Mouse (Mus musculus) right cerebral cortex, postnatal 14 days (tissue): Measurements from ENCODE around the gene Atp1b2.

Experiments used
- DNase-seq: peaks from one replicate; pipeline ENCODE4 v3.0.0; 2022

The Atp1b2 gene

DNA sequence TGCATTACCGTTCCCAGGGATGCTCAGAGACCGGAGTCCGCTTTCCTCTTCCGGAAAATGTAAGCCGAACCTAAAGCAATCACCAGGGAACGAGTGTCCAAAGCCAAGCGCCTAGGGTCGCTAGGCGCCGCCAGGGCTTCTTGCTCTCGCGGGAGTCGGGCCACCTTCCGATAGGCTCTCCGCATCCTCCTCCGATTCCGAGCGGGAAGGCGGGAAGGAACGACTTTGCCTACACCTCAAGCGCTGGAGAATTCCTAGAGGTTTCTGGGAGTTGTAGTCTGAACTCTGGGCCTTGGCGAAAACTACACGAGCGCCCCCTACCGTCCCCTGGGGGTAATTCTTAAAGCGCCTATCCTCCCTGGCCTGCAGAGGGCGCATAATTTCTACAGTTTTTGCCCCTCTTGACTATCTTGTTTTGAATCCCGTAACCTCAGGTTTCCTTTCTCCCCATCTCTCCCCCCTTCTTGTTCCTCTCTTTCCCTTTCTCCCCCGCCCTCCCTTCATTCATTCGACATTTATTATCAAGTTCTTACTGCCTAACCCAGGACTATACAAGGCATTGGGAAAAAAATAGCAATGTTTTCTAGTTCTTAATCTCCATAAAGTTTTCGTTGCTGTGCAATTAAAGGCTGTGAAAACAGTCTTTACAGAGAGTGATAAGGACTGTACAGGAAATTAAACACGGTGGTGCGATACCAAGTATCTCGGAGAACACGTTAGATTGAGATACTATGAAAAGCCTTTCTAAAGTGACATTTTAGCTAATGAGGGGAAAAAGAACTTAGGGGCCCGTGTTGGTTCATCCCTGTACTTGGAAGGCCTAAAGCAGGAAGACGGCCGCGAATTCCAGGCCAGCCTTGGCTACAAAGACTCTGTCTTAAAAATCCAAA lies 26.4 kb downstream of the Atp1b2 start:
- DNase-seq = peak; percentile 93

DNA sequence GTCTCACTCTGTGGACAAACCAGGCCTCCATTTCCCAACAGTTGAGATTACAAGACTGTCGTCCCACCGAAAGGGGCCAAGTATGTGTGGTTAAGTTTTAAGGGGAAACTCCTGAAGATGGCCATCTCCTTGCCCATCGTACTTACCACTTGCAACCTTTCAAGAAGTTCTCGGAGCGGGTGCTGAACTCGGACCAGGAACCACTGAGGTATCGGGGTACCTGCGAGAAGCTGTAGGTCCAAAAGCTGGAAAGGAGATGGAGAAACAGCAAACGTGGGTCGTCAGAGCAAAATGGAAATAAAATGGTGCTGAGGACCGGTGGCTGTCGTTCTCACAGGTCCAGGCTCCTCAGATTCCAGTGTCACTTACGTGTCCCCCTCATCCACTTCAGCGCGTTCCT lies 27.4 kb downstream of the Atp1b2 start:
- no peak for DNase-seq

DNA sequence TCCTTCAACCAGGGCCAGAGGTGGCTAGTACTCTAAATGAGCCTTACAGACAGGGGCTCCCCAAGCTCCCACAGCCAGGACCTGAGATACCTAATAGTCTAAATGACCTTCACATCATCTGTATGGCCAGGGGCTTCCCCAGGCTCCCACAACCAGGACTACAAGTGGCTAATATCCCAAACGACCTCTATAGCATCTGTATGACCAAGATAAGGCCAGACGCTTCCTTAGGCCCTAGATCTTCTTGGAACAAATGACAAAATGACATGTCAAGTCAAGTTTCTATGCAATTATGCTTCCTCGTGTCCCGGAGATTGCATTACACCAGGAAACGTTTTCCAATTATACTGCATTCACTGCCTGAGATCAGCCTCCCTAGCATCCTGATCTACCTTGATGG lies 29.4 kb downstream of the Atp1b2 start:
- DNase-seq = no peak

DNA sequence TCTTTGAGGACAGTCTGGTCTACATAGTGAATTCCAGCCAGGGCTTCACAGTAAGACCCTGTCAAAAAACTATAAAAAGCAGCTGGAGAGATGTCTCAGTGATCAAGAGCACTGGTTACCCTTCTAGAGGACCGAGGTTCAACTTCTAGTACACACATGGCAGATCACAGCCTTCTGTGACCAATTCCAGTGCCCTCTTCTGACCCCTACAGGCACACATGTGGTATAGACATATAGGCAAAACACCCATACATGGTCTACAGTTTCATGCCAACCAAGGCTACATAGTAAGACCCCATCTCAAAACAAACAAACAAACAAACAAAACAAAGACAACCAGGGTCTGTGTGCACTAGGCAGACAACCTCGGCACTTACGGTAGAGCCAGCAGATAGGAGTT lies 30.5 kb downstream of the Atp1b2 start:
- no peak for DNase-seq

DNA sequence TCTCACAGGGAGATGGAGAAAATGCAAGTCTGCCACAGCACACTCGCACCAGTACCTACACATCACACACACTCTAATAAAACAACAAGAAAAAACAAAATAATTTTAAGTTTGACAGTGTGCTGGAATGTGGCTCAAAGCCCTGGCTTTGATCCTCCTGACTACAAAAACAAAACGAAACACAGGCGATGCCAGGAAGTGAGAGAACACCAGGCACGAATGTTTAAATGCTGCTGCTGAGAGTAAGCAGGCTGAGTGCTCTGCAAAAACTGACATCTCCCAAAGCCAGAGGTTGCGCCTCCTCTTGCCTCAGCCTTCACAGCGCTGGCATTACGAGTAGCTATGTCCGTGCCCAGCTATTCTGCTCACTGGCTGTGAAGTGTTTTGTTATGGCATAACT lies 40.6 kb downstream of the Atp1b2 start:
- no peak for DNase-seq

DNA sequence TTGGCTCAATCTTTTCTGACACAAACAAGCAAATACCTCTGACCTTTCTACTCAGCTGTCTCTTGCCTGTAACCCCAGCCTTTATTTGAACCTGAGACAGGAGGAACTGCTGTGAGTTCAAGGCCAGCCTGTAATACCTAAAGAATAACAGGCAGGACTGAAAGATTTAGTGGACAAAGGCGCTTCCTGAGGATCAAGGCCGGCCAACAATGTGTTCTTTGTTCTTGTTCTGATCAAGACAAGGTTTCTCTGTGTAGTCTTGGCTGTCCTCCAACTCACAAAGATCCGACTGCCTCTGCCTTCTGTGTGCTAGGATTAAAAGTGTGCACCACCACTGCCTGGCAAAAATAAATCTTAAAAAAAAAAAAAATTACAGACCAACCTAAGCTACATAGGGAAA lies 41.4 kb downstream of the Atp1b2 start:
- no peak for DNase-seq

DNA sequence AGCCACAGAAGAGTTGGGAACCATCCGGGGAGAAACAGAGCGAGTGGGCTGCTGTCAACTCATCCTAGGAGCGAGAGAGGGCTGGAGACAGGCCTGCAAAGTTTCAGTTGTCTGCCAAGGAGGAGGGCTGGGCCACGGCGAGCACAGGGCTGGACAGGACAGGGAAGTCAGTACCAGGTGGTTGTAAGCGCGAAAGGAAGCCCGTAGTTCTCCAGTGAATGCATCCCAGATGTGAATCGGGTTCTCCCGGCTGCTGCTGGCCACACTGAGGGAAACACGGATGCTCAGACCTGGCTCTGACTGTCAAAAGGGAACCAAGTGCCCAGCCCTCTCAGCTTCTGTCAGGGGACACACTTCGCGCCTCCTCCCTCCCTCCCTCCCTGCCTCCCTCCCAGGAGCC lies 42.4 kb downstream of the Atp1b2 start:
- no peak for DNase-seq

DNA sequence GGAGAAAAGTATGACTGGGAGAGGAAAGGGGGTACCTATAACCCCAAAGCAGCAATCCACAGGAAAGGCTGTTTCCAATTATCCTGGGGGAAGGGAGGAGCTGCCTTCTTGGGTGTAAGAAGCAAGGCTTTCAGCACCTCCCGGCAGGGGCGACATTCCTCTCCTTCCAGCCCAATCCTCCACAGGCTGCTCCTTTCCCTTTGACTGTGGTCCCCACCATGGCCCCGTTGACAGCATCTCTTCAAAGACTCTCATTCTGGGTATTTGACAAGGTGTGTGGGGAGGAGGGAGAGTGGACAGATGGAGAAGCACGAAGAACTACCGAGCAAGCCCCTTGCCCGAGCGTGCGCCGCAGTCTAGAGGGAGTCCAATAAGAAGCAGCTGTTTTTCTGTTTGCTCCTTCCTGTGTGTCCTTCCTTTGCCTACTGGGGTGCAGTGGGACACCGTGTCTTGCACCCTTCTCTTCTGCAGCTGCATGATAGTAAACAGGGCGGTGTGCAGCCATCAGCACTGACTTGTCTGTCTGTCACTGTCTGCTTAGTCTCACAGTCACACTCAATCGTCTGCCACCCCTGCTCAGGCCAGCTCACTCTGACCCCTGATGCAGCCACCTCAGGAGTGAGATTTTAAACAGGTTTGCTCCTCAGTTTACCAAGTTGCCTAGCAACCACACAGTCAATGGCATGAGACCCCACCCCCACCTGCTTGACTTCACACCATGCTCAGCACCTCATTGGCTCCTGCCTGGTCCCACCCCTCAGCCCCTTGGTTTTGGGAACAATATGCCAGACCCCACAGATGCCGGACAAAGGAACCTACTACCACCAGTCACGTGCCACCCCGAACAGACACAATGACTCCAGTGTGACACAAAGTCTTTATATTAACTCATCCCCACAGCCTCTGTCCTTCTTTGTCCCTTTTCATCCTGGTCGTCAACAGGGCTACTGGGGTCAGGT lies 44.6 kb downstream of the Atp1b2 start:
- DNase-seq = no peak

DNA sequence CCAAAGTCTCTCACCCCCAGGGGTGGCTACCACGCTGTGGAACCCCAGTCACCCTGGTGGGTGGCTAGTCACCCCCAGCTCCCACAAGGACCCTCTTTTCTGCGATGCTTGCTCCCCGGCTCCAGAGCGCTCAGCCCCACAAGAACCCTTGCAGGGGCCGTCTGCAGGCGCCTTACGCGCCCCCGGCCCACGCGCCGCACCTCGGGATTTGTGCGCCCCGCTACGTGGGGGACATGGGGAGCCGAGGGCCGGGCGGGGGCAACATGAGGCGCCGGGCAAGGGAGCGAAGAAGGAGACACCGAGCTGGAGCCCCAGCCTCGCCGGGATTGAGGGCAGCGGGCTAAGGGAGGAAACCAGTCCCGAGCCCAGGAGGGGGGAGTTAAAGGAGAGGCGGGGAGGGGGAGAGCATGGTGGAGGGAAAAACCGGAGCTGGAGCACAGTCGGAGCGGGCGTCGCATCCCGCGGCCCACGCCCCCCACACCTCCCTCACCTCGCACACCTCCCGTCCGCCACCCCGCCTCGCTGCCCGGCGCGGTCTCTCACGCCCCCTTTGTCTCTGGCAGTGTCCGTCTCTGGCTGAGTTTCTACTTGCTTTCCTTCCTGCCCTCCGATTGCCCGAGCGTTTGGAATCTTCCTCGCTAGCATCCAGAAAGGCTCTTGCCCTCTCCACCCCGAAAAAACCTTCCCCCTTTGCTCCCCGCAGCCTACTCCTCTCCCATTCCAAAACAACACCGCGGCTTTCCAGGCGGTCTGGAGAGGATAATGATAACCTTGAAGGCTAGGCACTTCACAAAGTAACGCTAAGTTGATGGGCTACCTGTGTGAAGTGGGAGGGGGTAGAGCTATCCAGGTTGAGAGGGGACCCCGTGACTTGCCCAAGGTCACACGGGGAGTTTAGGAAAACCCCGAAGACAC lies 45.6 kb downstream of the Atp1b2 start, which contains the start of gene Efnb3:
Efnb3 (minus strand) TSS at position 355 of the 915 bp plus-strand sequence.
- peak; percentile 63 for DNase-seq

DNA sequence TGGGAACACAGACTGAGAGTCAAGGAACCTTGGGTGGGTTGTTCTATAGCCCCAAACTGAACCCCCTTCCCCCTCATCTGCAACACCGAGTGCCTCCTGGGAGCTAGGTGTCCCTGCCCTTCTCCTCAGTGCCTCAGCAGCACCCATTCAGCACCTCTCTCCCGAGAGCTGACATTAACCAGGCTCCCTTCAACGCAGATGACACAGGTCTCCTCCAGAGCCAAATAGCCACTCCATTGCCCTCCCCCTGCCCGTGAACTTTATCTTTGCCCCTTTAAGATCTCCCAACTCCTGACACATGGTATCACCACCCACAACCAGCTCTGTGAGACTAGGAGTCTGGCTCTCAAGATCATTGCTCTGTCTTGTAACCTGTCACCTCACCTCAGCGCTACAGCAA lies 46.6 kb downstream of the Atp1b2 start:
- DNase-seq = no peak

DNA sequence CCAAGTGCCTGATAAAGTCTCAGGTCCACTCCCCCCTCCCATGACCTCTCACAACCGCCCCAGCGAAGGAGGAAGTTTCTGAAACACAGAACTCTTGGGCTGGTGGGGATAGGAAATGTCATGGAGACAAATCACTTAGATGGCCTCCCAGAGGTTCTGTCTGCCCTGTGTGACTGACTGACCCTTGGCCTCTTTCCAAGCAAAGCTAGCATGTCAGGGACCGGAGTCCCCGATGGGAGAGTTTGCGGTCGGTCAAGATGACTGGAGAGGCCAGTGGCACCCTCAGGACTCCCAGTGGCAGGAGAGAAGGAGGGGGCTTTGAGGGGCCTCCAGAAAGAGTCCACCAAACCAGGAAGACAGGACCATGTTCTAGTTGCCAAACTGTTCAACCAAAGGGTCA lies 47.0 kb downstream of the Atp1b2 start:
- DNase-seq = no peak

DNA sequence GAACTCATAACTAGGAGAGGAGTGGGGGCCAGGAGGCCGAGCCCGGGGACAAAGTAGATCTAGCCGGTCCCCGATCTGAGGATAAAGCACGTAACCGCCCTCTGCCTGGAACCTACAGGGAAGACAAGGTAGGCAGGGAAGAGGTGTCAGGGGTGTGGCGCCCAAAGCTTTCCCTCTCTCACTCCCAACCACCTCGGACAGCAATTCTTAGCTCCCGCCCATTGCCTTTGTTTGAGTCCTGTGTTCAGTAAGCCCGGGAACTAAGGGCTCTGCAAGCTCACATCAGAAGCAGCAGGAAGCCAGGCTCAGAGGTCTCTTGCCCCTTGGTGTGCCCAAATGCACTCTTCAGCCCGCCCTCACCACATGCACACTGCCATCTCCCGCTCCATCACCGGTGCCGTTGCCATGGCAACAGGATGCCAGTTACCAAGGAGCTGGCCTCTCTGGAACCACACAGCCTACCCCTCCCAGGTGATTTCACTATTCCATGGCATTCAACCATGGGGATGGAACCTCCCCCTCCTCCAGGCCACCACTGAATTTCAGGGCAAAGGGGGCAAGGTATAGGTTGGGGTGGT lies 48.3 kb downstream of the Atp1b2 start:
- DNase-seq = peak; percentile 66

DNA sequence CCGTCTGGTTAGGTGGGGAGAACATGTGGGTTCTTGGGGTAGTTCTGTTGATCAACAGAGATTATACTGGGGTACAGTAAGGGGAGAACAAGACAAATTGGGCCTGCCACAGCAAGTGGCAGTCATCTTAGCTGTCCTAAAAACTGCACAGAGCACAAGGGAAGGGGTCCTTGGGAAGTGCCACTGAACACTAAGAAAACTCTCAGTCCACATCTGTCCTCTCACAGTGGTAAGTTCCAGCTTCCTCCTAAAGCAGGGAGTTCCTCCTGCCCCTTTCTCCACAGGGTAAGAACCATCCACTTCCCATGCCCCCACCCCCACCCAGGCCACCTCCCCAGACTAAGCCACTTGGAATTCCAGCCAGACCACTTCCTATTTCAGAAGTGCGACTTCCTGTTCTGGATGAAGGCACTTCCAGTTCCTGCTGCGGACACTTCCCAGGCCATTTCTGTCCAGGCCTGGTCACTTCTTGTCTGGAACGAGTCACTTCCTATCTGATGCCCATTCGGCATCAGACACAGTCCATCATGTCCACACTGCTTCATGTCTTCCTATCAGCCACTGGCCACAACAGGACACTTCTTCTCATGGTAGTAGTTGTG lies 51.1 kb downstream of the Atp1b2 start:
- no peak for DNase-seq

DNA sequence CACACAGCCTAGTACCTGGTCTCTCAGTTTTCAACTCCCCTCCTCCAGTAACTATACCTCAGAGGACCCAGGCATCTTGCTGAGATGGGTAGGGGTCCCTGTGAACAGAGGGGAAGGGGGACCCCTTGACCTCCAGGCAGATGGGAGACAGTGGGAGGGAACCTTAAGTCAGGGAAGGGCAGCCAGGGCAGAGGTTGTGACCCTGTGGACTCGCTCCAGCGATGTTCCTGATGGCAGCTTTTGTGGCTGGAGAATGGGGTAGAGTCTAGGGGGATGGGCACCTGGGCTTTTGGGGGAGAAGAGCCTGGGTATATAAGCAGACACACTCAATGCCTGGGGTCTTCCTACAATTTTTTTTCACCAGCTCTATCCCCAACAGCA lies 52.4 kb downstream of the Atp1b2 start:
- DNase-seq = no peak

DNA sequence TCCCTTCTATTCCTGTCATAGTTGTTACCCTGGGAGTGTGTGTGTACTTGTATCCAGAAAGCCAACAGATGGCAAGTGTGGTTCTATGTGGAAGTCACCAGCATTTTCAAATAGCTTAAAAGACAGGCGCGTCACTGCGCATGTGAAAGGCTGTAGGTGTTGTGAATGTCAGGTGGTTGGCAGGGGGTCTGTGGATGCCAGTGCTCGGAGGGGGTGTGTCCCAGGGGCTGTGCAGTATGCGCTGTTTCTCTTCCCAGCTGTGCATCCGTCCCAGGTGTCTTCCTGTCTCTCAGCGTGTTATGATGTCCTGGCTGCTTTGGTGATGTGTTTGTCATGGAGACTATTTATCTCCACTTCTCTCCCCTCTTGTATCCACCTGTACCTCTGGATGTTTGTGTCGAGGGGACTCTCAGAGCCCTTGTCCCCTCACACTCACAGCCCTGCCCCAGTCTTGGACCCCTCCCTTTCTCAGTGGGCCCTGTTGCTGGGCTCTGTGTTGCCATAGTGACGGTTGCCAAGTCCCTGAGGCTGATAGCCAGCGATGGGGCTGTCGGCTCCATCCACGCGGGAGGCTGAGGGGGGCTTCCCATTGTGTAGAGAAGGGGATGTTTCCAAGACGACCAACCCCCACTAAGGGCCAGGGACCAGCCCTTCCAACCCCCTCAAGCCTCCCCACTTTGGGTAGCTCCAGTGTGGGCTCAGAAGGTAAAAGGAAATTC lies 53.0 kb downstream of the Atp1b2 start:
- peak; percentile 70 for DNase-seq

DNA sequence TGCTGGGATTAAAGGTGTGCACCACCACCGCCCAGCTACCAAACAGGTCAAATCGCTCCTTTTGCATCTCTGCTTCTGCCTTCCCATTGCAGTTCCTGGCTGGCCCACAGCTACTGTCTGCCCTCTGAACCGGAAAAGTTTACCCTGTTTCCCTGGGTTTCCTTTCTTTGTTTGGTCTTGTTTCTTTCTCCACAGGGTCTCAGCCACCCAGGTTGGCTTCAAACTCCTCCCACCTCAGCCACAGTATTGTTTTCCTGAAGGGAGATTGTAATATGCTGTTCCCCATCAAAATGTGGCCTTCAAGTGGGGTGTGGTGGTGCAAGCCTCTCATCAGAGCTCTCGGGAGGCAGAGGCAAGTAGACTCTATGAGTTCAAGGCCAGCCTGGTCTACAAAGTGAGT lies 54.4 kb downstream of the Atp1b2 start:
- DNase-seq = no peak
